Mouse (Mus musculus): ENCODE data around the gene Vmn1r228. TPM values are rescaled to one million over a fixed set of nuclear protein-coding genes. Genes with fewer than 3 reads are reported as not detected.

The Vmn1r228 gene
- not detected for total RNA-seq (2021)
- long read RNA-seq, experiment 1, result 0 reads
- long read RNA-seq, experiment 2, result 0 reads

- DNase-seq (ENCODE audit: low spot score in 2 of 2), result no peak
These were observed at the start of gene Vmn1r228 for GRCm38 (mm10) chr17:20786057-20786456. TSS of gene Vmn1r228 (minus strand) at chr17:20786157.

- no peak for DNase-seq (ENCODE audit: low spot score in 2 of 2)
These were observed 25.3 kb upstream of the Vmn1r228 start, which contains the start of gene Vmn1r229 for GRCm38 (mm10) chr17:20811255-20811654. TSS of gene Vmn1r229 (plus strand) at chr17:20811555.

- no peak for DNase-seq (ENCODE audit: low spot score in 2 of 2)
These were observed 56.4 kb downstream of the Vmn1r228 start, which contains the start of gene Vmn1r227 for GRCm38 (mm10) chr17:20729543-20729942. TSS of gene Vmn1r227 (plus strand) at chr17:20729843.

Other genes starting within 250 kb of the Vmn1r228 start
- not detected for gene Vmn2r109, start 221.4 kb downstream of the Vmn1r228 start, total RNA-seq (2021)
- not detected for gene Vmn2r110, start 189.7 kb downstream of the Vmn1r228 start, total RNA-seq (2021)
- not detected for gene Fpr-rs3, start 161.3 kb downstream of the Vmn1r228 start, total RNA-seq (2021)
- gene Vmn1r226, start 103.3 kb downstream of the Vmn1r228 start, total RNA-seq (2021), result not detected
- not detected for gene Vmn1r227, start 56.3 kb downstream of the Vmn1r228 start, total RNA-seq (2021)
- under 1 TPM; 0.05 TPM for gene Vmn1r229, start 25.4 kb upstream of the Vmn1r228 start, total RNA-seq (2021)
- not detected for gene Vmn1r230, start 54.3 kb upstream of the Vmn1r228 start, total RNA-seq (2021)
- not detected for gene Vmn1r231, start 118.9 kb upstream of the Vmn1r228 start, total RNA-seq (2021)
- not detected for gene Vmn1r232, start 133.6 kb upstream of the Vmn1r228 start, total RNA-seq (2021)
- 100 to 1,000 TPM; 549 to 588 TPM for gene Ppp2r1a, start 159.2 kb upstream of the Vmn1r228 start, total RNA-seq (2021)
- gene Vmn1r233, start 210.3 kb upstream of the Vmn1r228 start, total RNA-seq (2021), result not detected
- 10 to 100 TPM; 17.0 to 18.5 TPM for gene Zfp160, start 222.7 kb upstream of the Vmn1r228 start, total RNA-seq (2021)